Mouse (Mus musculus): ENCODE results near the gene Smim24.

DNA sequence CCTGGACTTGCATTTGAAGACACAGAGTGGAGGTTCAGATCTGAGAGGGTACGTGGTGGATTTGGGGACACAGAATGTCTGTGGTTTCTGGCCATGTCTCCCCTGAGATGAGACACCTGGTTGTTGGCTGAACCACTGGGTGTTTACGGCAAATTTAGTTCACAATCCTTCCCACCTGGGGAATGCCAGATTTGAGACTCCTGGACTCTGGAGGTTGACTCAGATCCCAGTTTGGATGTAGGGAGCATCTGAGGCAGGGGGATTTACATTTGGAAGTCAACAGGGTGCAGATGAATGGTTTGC is 15.5 kb upstream of the Smim24 start:
- TF ChIP-seq CTCF (IDR thresholded peaks at IDR 0.05; ENCODE audit: low read depth, low read length): no peak
- no peak for TF ChIP-seq POLR2A (IDR thresholded peaks at IDR 0.05; ENCODE audit: extremely low read depth, insufficient read depth, low read length)
